Mouse (Mus musculus): Measurements from ENCODE around the gene Pcsk7. TPM values are rescaled to one million over a fixed set of nuclear protein-coding genes. Genes with fewer than 3 reads are reported as not detected.

Pcsk7 gene
- polyA plus RNA-seq (2017; shearing (Covaris generic)), result 53.4 TPM

DNA sequence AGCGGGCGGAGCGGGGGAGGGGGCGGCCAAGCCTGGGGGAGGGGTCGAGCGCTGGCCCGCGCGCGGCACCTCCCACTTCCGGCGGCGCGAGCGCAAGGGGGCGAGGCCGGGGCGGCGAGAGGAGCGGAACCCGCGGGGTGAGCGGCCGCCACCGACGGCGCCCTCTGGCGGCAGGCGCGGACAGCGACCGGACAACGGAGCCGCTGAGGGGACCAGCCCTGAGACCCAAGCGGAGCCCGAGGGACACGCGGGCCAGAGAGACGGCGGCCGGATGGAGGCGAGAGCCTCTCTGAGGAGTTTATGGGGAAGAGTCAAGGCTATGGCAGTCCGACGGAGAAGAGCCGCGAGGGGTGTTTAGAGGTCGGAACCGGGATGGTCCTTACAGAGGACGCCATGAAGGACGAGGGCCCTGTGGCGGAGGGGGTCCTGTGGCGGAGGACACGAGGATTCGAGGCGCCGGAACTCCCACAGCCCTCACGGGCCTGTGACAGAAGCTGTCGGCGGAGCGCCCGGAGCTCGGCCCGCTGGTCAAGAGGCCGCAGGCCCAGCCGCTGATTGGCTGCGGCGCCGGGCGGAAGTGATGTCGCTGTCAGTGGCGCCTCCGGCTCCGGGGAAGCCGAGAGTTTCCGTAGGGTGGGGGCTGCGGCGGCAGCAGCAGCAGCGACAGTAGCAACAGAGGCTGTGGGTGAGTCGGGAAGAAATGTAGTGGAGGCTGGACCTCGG, at the start of gene Pcsk7, which contains the start of gene Rnf214:
Gene Pcsk7 (plus strand): TSS at position 143 of the 723 bp plus-strand sequence.
Gene Rnf214 (minus strand): TSS at position 557 of the 723 bp plus-strand sequence.

DNA sequence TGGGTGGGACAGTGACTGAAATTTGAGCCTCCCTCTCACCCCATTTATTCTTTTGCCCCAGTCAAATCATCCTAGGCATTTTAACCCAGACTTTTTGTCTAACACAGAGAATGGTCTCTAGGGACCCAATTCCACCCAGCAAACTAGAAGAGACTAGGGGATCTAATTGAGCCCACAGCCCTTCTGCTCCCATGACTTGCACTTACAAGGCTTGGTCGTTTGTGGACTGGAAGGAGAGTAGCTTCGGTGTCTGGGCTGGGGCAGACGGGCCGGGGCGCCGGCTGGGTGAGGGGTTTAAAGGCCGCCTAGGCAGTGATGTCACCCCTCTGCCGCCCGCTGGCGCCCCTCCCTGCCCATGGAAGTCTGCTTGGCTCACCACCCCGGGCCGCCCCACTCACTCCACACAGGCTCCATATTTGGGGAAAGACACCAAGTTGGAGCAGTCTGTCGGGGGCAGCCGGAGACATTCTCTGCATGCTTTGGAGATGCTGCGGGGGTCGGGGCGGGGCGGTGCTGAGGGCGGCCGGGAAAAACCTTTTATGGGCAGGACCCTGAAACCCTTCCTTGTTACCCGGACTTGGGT, 29.4 kb downstream of the Pcsk7 start, which contains the start of gene Tagln:
Gene Tagln (minus strand): TSS at position 431 of the 583 bp plus-strand sequence.

DNA sequence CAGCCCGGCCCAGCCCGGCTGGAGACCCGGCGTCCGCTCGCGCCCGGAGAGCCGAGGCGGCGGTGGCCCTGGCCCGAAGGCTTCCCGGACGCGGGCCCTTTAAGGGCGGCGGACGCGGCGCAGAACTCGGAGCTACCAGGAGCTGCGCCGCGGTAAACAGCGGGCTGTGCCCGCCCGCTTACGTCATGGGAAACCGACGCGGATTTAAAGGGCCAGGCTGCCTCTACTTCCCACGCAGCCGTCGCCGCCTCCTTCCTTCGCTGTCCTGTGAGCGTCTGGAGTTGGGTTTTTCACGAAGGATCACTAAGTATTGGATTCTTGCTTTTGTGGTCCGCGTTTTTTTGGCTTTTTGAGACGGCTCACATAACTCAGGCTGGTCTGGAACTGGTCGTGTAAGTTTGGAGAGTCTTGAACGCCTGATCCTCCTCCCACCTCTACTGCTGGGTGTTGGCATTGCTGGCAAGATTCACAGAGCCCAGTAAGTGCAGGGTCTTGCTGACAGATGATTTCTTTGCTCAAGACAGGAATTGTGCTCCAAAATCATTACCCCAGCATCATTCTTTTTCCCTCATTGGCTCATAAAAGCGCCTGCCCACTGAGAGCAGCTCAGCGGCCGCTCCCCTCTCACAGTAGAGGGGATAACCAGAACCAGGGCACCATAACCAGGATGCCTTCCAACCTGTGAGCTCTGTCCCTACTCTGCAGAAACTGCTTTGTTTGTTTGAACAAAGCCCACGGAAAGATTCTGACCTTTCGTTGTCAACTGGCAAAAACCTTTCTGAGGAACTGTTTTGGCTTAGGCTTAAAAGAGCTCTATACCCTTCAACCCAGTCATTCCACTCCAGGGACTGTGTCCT, 49.0 kb downstream of the Pcsk7 start, which contains the start of gene Sidt2:
Gene Sidt2 (minus strand): TSS at position 152 of the 857 bp plus-strand sequence.

Other genes with a start within 250 kb of the Pcsk7 start
- gene Cep164, start 77.8 kb upstream of the Pcsk7 start, polyA plus RNA-seq (2017; shearing (Covaris generic)), result 20.1 TPM
- 5.1 TPM for gene Bace1, start 67.9 kb upstream of the Pcsk7 start, polyA plus RNA-seq (2017; shearing (Covaris generic))
- gene Rnf214, start 414 bp downstream of the Pcsk7 start, polyA plus RNA-seq (2017; shearing (Covaris generic)), result 49.2 TPM
- gene Tagln, start 29.6 kb downstream of the Pcsk7 start, polyA plus RNA-seq (2017; shearing (Covaris generic)), result 2.2 TPM
- gene Sidt2, start 48.8 kb downstream of the Pcsk7 start, polyA plus RNA-seq (2017; shearing (Covaris generic)), result 40.3 TPM
- 74.9 TPM for gene Pafah1b2, start 106.2 kb downstream of the Pcsk7 start, polyA plus RNA-seq (2017; shearing (Covaris generic))
- gene Sik3, start 106.3 kb downstream of the Pcsk7 start, polyA plus RNA-seq (2017; shearing (Covaris generic)), result 4.1 TPM

Measured in activated CD4-positive, CD25-positive, alpha-beta regulatory T cell, adult 9 weeks (primary cell).